Mouse (Mus musculus) brain, adult 2 months (tissue): ENCODE measurements around the gene Fam71f1.
"Not testable (repeated sequence)": the region's sequence is repeated elsewhere in the genome, so short reads cannot be mapped to it uniquely, and the experiment has no call there.

Experiments used
- DNase-seq: peaks from one replicate; pipeline ENCODE4 v3.0.0; 2011; ENCODE audit warnings: low read depth, low spot score

Gene Fam71f1

GRCm38 (mm10) chr6:29326961-29327360 lies 8.0 kb downstream of the Fam71f1 start:
- DNase-seq: no peak

- no peak for DNase-seq
Measured at GRCm38 (mm10) chr6:29329514-29329913, 10.6 kb downstream of the Fam71f1 start.

DNA sequence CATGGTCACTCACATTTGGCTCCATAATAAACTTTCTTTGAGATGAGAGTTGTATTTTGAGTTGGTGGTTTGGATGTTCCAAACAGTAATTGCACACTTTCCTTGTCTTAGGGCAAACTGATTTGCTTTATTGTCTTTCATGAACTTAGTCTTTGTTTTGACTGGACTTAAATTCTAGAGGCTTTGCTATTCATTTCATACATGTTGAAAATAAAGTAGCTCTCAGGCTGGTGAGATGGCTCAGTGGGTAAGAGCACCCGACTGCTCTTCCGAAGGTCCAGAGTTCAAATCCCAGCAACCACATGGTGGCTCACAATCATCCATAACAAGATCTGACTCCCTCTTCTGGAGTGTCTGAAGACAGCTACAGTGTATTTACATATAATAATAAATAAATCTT lies 27.6 kb downstream of the Fam71f1 start:
- DNase-seq: not testable (repeated sequence)

GRCm38 (mm10) chr6:29347189-29347588 lies 28.2 kb downstream of the Fam71f1 start:
- DNase-seq: no peak

GRCm38 (mm10) chr6:29347665-29348370 lies 28.9 kb downstream of the Fam71f1 start, which contains the start of gene Calu:
Gene Calu, plus strand, starts transcription at chr6:29348069.
- DNase-seq: peak; percentile 100

- DNase-seq: no peak
Measured at GRCm38 (mm10) chr6:29348371-29348724, 29.4 kb downstream of the Fam71f1 start.

DNA sequence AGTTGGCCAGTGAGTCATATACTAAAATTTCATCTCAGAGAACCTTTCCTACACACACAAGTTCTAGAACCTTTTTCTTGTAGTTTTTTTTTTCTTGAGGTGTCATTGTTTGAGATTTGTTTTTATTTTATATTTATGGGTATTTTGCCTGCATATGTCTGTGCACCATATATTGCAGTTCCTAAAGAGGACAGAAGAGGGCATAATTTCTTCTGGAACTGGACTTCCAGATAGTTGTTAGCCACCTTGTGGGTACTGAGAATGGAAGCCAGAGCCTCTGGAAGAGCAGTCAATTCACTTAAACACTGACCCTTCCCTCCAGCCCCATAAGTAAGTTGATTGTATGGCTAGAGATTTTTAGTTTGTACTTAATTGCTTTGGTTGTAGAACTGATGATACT lies 32.7 kb downstream of the Fam71f1 start:
- no peak for DNase-seq

GRCm38 (mm10) chr6:29352816-29353215 lies 33.9 kb downstream of the Fam71f1 start:
- DNase-seq: no peak

DNA sequence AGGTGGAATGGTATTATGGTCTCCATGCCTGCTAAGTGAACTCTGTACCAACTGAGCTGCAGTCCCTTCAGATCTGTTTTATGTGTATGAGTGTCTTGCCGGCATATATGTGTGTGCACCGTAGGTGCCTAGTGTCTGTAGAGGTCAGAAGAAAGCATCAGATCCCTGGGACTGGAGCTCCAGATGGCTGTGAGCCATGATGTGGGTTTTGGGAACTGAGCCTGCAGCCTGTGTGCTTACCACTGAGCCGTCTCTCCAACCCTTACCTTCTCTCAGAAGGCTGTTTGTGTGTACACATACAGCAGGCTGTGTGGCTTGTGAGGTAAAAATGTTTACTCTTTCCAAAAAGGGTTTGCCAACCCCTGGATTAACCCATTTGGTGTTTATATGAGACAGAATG lies 40.4 kb downstream of the Fam71f1 start:
- peak; percentile 45 for DNase-seq

- DNase-seq: no peak
Measured at GRCm38 (mm10) chr6:29360211-29360610, 41.3 kb downstream of the Fam71f1 start.

DNA sequence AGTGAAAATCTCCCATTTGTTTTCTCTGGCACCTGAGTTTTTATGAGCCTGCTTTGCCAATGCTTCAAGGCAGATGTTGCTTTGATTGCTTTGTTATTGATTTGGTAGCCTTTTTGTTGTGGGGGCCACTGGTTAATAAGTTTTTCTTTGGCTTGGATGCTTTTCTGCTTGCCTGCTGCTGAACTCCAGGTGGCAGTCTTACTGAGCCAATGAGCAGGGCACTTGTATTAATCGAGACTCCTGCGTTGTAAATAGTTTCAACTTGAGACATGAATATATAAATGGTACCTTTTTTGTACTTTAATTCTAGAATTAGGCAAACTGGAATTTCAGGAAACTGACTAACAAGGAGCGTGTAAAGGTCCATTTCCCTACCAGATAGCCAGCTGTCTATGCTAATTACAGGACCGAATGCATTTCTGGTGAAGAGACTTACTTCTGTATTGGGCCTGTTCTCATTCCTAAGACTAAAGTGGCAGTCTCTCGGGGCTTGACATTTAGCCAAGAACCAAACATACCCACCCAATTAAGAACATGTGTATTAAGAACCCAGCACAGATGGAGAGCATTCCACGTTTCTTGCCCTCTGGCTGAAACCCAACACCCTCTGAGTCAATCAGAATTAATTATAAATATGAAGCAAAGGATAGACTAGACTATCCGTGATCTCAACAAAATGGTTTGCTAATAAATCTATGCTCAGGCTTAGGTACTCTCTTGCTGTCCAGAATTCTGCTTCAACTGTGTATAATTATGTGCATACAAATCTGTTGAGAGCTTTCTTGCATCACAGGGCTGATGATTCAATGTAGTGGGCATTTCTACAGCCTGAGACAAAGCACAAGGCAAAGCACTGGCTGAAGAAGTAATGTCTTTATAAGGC lies 43.5 kb downstream of the Fam71f1 start:
- DNase-seq: peak; percentile 64

- DNase-seq: no peak
Measured at GRCm38 (mm10) chr6:29363129-29363515, 44.2 kb downstream of the Fam71f1 start.

DNA sequence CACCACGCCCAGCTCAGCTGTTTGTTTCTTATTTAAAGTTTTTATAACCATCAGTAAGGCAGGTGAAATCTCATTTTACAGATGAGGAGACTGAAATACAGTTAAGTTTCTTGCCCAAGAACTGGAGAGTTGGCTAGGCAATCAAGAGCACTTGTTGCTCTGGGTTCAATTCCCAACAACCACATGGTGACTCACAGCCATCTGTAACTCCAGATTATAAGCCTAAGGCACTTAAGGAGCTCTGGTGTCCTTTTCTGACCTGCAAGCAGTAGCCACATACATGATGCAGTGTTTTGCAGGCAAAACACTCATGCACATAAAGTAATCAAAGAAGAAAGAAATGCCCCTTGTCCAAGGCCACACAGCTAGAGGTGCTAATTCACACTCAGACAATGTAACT lies 46.3 kb downstream of the Fam71f1 start:
- DNase-seq: no peak

- DNase-seq: no peak
Measured at GRCm38 (mm10) chr6:29377386-29377785, 58.4 kb downstream of the Fam71f1 start.

- no peak for DNase-seq
Measured at GRCm38 (mm10) chr6:29378678-29379077, 59.7 kb downstream of the Fam71f1 start.

DNA sequence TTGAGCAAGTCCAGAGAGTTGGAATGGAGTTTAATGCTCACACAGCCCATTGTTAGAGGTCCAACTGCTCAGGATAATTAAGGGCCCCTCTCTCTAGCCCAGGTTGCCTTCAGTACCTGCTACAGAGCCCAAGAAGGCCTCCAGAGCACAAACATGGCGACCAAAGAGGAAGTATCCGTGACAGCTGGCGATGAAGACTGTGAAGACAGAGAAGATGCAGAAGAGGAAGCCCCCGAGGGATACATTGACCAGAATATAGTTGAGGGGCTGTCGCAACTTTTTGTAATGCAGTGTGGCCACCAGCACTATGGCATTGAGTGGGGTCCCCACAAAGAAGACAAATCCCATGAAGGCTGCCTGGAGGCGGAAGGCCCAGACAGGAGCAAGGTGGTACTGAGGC lies 61.0 kb downstream of the Fam71f1 start:
- DNase-seq: no peak

DNA sequence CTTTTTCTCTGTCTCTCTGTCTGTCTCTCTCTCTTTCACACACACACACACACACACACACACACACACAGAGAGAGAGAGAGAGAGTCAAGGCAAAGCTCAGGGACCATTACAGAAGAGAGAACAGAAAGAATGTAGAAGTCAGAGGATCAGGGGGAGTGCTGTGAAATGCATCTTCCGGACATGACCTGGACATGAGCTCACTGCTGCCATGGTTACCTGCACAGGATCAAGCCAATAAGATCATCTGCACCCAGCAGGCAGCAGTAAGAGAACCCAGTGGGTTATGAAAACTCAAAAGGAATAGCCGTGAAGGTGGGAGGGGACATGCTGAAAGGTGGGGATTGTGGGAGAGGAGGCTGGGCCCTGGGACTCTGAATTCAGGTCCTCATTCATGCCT lies 63.5 kb downstream of the Fam71f1 start:
- peak; percentile 25 for DNase-seq
